Mouse (Mus musculus) right cerebral cortex, adult 18-20 months (tissue): ENCODE results near the gene Rdh16f1.
"Not testable (repeated sequence)": the region's sequence is repeated elsewhere in the genome, so short reads cannot be mapped to it uniquely, and the experiment has no call there.

Source experiments
- DNase-seq: peaks from one replicate; pipeline ENCODE4 v3.0.0; 2022; ENCODE audit warnings: mixed read lengths

Rdh16f1 gene

DNA sequence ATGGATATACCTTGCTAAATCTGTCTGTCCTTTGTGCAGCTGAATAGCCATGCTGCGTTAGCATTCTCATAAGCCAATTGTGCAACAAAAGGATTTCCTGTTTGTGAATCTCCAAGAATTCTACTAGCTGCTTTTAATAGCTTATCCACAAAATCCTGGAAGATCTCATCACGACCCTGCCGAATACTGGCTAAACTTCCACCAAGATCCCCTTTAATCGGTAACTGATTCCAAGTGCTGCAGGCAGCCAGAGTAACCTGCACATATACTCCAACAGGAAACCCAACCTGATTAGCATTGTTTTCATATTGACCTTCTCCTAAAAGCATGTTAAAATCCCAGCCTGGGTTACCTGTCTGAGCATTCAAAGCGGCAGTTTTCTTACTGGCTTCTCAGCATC, 75.7 kb downstream of the Rdh16f1 start:
- DNase-seq: no peak

DNA sequence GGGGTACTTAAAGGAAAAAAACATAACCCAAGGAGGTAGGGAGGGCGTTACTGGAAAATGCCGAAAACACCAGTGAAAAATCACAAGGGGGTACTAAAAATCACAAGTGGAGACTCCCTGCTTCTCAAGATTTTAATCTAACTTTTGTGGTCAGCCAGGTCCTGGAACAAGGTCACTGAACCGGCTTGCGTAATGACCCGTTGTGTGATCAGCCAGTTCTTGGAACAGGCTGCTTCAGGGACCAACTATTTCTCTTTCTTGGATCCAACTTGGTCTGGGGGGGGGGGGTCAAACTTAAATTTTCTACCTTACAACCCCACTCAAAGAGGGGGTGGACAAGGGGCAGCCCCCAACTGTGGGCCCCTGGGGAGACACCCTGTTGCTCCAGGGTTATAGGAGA, 78.2 kb downstream of the Rdh16f1 start:
- not testable (repeated sequence) for DNase-seq

DNA sequence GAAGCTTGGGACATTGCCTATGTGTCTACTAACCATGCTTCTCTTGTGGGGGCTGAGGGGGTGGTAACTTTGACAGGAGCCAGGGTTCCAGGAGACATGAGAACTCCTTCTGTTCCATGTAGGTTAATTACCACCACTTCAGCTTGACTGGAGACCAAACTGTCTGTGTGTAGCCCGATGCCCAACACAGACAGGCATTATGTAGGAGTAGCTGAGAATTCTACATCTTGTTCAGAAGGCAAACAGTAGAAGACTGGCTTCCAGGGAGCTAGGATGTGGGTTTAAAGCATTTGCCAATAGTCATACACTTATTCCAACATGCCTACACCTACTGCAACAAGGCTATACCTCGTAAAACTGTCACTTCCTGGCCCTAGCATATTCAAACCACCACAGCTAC, 79.0 kb downstream of the Rdh16f1 start:
- DNase-seq: peak; percentile 10

DNA sequence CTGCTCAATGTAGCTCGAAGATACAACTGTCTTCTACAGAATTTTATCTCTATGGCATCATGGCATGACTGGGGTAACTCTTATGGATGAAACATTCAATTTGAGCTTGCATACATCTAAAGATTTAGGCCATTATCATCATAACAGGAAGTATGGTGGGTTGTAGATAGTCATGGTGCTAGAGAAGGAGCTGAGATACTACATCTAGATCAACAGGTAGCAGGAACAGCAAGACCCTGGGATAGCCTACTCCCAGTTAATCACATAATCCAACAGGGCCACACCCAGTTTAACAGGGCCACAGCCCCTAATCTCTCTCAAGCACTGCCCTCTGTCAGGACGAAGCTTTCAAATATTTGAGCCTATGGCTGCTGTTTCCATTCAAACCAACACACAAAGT, 81.2 kb downstream of the Rdh16f1 start:
- no peak for DNase-seq
